Mouse (Mus musculus): ENCODE measurements around the gene C1s2.
"Not testable (repeated sequence)": the region's sequence is repeated elsewhere in the genome, so short reads cannot be mapped to it uniquely, and the experiment has no call there.

The C1s2 gene

DNA sequence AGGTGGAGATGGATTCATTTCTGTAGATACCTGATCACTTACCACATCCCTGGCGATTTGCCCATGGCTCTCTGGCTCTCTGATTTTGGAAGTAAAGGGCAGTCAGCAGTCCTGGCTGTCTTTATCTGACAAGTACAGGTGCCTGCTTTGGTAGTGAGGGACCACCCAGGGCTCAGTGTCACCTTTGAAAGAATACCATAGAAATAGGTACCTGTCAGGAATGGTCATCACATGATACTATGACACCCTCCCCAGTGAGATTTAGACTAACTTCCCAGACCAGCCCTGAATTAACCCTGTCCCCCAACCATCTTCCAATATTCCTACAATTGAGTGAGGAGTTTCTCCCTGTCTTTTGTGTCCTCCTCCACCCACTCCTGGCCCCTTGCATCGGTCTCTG is at the start of gene C1s2:
TSS of gene C1s2 (minus strand) at position 101 of the 400 bp plus-strand sequence.
- not testable (repeated sequence) for DNase-seq (ENCODE audit: extremely low read depth, insufficient read length, low spot score)

DNA sequence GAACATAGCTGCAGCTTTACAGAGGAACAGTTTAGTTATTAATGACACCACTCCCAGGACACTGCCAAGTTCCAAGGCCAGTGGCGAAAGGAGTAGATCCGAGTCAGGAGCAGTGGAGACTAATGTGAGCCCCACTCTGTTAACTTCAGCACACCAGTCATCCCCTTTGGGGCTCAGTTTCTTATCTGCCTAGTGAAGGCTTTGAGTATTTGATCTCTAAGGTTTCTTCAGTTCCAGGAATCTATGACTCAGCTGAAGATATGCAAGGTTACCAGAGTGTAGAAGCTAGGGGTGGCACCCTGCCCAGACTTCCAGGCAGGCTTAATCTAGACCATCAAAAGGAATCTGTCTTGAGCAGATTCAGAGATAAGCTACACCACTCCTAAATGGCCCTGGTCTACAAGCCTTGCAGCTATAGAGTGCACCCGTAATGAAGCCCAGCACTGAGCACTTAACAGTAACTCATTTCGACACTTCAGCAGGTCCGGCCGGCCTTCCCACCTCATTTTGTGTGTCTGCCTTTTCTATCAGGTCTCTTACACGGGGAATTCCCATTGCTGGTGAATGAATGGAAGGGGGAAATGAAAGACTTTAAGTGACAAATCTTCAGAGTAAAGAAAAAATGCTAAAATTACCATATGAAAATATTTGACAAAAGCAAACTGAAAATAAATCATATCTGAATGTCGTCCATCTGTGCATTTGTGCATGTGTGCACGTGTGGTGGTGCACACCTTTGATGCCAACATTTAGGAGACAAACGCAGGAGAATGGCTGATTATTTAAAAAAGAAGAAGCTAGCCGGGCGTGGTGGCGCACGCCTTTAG is 47.9 kb upstream of the C1s2 start:
- DNase-seq (ENCODE audit: extremely low read depth, insufficient read length, low spot score): peak; percentile 36

DNA sequence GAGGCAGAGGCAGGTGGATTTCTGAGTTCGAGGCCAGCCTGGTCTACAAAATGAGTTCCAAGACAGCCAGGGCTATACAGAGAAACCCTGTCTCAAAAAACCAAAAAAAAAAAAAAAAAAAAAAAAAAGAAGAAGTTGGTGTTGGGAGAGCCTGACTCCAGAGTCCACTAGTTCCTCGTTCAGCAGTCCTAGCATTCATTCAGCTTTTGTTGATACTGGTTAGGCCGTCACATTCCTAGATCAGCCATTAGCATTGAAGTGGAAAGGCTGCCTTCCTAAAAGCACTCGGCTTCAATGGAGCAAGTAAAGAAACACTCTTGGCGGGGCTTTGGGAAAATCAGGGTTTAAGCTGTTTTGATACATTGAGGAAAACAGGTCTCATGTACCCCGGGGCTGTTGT is 46.4 kb upstream of the C1s2 start:
- DNase-seq (ENCODE audit: extremely low read depth, insufficient read length, low spot score): not testable (repeated sequence)

DNA sequence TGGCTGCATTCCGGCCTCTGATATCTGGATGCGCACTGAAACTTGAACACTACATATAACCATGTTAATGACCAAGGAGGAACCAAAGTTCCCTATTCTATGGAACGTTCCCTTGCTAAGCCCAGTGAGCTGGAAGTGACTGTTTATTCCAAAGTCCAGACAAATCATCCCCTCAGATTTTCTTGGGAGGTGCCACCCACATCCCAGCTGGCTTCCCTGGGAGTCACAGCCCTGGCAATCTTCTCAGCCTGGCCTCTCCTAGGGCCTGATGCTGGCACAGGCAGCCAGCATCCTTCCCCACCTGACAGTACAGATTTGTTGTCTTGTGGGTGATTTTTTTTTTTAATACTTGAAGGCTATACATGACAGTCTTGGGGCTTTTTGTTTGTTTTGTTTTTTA is 43.6 kb upstream of the C1s2 start:
- no peak for DNase-seq (ENCODE audit: extremely low read depth, insufficient read length, low spot score)

DNA sequence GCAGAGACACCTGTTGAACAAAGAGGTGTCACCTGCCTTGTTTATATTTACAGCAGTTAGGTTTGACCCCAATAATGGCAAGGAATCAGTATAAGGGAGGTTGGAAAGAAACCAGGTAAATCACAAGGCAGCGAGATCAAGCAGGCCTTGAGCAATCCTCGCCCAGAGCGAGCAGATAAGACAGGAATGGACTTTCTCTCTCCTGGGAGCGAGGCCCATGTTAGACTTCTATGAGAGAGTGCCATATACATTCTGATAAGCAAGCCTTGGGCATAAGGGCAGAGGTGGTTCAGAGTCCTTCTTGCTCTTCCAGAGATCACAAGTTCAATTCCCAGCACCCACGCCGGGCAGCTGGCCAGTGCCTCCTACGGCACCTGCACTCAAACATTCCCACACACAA is 42.9 kb upstream of the C1s2 start:
- no peak for DNase-seq (ENCODE audit: extremely low read depth, insufficient read length, low spot score)

DNA sequence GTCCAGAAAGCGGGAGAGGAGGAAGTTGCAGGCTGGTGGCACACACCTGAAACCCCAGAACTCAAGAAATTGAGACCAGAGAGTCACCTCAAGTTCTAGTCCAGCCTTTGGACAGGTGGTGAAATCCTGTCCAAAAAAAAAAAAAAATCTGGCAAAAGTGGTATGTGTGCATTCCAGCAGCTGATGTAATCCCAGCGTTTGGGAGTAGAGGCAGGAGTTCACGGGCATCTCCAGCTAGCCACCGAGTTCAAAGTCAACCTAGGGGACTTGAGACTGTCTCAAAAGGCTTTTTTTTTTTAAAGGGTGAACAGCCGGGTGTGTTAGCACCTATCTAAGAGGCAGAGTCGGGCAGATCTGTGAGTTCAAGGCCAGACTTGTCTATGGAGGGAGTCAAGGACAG is 40.3 kb upstream of the C1s2 start:
- no peak for DNase-seq (ENCODE audit: extremely low read depth, insufficient read length, low spot score)

DNA sequence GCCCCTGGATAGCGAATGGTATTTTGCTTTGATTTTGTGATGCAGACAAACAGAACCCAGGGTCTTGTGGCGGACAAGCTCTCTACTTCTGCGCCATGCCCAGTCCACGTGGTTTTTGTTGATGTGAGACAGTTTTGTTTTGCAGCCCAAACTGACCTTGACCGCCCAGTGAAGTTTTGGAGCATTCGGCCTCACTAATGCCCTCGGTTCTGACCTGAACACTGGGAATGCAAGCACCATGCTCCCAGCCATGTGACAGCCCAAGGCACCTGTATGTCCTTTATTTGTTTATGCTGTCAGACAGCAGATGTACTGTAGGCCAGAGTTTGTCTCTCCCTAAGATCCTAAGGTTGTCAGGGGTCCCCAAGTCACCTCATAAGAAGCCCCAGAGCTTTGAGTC is 38.7 kb upstream of the C1s2 start:
- no peak for DNase-seq (ENCODE audit: extremely low read depth, insufficient read length, low spot score)

DNA sequence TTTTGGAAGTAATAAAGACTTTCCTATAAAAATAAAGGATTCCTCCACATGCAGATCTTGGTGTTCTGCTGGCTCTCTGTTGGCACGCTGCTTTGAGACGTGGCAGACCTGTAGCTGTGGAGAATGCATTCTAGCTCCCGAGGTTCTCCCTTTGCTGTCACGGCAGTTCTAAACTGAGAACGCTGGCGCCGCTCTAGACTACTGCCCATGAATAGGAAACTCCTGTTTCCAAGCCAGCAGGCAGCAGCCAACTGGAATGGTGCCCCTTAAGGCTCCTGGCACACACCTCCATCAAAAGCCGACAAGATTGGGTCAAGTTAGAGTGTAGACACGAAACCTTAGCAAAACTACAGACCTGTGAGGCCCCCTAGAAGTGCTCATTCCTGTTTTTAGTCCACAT is 37.7 kb upstream of the C1s2 start:
- no peak for DNase-seq (ENCODE audit: extremely low read depth, insufficient read length, low spot score)

DNA sequence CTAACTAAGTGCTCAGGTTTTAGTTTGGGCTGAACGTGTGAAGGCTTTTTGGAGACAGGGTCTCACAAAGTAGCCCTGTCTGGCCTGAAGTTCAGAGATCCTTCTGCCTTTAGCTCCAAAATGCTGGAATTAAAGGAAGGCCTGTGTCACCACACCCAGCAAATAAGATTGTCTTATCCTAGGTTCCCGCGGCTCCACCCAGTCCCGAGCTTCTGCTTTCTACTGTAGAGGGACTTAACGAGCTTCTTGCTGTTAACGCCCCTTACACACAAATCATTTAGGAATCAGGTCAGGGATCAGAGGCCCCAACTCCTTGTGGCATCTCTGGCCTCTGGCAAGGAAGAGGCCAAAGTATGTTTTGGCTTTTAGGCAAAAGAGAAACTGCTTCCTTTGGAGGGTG is 36.2 kb upstream of the C1s2 start:
- no peak for DNase-seq (ENCODE audit: extremely low read depth, insufficient read length, low spot score)

DNA sequence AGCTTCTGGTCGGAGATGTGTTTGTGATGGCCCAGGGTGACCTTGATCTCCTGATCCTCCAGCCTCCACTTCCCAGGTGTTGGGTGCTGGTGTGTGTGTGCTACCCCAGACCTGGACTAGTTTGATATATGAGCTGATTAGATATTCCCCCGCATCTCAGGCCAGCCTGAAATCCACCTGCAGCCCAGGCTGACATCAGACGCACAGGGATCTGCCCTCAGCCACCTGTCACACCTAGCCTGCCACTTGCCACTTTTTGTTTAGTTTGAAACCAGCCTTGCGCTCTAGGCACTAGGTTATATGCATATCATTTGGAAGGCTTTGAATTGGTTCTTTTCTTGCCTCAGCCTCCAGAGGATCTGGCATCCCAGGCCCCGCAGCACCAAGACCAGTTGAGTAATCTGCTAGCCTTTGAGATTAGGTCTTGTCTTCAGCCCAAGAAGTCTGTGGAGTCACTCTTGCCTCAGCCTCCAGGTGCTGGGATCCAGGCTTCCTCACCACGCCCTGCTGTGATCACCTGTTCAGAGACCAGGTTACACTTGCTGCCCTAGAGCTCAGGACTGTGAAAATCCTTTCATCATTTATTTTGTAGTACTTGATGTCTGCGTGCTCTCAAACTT is 34.5 kb upstream of the C1s2 start:
- DNase-seq (ENCODE audit: extremely low read depth, insufficient read length, low spot score): no peak

DNA sequence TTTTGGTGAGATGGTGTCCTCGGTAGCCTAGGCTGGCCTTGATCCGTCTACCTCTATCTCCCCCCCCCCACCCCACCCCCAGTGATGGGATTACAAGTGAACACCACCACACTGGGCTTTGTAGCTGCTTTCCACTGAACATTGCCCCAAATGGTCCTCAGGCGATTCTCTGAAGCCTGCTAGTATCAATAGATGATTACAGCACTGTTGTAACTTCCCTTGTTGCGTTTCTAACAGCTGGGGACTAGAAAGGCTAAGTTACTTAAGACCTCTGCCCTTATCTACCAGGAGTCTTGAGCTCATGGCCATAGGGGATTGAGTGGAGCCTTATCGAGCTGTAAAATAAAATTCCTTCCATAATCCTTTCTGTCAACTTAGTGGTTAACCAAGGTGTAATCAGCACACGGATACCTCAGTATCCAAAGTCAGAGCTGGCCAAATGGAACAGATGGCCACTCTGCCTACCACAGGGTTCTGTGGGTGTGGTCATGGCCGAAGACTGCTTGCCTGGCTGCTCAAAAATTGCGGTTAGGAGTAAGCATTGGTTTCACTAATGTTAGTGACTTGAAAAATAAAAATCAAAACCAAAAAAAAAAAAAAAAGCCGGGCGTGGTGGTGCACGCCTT is 33.5 kb upstream of the C1s2 start:
- no peak for DNase-seq (ENCODE audit: extremely low read depth, insufficient read length, low spot score)

DNA sequence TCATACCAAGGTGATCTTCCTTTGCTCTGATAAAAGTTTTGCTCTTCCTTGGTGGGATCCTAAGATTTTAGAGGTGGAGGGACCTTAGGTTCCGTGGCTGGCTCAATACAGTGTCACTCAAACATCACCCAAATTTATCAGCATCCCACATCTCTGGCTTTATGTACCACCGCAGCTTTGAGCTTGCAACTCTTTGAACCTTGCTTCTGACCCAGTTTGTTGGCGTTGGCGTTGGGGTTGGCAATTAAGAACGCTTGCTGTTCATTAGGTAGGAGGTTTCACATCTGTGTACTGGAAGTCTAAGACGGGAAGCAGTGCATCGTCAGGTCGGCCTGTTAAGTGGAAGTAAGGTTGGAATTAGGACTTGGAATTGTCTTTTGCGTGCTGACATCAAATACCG is 29.1 kb upstream of the C1s2 start:
- no peak for DNase-seq (ENCODE audit: extremely low read depth, insufficient read length, low spot score)

DNA sequence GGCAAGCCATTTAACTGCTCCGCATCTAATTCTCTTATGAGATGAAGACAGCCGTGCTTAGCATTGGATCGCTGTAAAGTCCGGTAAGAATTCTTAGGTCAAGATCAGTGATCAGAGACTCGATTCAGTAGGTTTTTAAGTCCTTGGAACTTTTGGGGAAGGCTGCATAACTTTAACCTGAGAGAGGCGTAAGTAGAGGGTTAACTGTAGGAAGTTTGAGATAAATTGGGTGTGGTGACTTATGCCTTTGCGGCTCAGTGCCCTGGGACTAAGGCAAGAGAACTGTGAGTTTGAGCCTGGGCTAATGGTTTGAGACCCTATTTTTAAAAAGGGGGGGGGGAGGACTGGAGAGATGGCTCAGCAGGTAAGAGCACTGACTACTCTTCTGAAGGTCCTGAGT is 28.4 kb upstream of the C1s2 start:
- no peak for DNase-seq (ENCODE audit: extremely low read depth, insufficient read length, low spot score)

DNA sequence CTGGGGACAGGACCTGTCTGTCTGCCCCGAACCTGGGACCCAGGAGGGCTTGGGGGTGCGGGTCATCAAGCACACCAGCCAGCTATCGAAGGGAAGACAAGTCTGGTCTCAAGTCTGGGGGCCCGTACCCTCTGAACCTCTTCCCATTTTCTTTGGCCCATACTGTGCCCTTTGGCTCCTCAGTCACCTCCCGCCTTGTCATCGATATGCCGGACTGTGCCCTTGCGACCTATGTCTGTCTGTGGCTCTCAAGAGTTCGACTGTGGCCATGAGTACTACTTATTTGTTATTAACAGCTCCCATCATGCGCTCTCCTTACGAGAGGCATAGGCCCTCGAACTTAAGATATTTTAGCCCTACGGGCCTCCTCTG is 27.5 kb upstream of the C1s2 start:
- DNase-seq (ENCODE audit: extremely low read depth, insufficient read length, low spot score): no peak

DNA sequence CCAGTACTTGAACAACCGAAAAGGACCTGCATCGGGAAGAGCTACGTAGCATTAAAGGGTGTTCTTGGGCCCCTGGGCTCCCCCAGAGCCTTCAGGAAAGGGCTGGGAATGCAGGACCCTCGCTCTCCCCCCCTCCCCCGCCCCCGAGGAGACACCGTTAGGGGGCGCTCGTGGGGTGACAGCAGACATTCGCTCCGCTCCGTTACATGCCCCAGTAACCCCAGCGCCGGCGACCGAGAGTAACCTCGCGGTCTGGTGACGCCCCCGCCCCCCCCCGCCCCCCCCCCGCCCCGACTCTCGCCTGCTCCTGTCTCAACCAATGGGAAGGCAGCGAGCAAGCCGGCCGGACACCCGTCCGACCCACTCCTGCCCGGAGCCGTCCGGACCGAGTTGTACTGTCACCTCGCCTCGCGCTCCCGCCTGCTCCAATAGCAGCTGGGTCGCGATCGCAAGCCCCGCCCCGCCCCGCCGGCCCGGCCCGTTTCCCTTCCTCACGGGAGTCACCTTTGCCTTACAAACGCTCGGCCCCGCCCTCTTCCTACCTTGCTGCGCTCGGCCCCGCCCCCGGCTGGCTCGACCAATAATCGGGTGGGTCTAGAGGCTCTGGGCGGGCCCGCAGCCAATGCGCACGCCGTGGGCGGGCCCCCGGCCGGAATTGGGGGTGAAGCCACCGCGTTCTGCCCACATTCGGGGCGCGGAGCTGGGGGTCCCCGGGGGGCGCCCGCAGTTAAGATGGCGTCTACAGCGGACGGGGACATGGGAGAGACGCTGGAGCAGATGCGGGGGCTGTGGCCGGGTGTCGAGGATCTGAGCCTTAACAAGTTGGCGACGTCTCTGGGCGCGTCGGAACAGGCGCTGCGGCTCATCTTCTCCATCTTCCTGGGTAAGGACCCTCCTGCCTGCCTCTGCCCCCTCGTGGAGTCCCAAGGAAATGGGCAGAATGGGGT is 26.9 kb upstream of the C1s2 start, which contains the start of gene Lpcat3:
TSS of gene Lpcat3 (plus strand) at position 551 of the 947 bp plus-strand sequence.
- peak; percentile 99 for DNase-seq (ENCODE audit: extremely low read depth, insufficient read length, low spot score)

DNA sequence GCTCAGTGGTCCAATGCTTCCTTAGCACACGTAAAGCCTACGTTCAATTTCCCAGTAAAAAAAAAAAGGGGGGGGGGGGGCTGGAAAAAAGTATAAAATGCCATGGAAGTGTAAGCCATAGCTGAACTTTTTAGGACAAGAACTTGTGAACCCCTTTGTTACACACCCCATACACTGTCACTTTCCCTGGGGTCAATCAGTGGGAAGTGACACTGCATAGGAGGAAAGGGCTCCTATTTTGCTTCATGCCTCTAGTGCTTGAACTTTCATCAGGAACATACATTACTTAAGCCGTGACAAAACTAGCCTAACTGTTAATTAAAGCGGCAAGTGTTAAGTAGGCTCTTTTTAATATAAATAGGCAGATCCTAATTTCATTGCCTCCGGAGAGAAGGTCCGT is 26.1 kb upstream of the C1s2 start:
- DNase-seq (ENCODE audit: extremely low read depth, insufficient read length, low spot score): no peak

DNA sequence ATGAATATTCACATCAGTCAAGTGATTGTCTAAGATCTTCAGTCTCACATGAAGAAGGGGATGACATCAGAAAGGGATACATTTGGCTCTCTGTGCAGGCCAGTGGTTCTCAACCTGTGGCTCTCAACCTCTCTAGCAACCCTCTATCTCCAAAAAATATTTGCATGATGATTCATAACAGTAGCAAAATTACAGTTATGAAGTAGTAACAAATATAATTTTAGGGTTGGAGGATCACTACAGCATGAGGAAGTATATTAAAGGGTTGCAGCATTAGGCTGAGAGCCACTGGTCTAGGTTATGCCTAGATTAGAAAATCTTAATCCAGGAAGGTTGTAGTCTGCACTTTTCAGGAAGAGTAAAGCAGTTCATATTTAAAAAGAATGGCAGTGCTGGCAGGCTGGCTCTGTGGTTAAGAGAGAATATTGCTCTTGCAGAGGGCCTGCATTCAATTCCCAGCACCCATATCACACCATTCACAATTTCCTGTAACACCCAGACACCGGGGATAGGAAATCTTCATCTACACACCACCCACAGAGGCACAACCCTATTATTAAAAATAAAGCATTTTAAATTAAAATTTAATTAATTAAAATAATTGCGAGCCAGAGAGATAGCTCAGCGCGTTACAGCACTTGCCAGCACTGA is 25.4 kb upstream of the C1s2 start:
- DNase-seq (ENCODE audit: extremely low read depth, insufficient read length, low spot score): no peak

DNA sequence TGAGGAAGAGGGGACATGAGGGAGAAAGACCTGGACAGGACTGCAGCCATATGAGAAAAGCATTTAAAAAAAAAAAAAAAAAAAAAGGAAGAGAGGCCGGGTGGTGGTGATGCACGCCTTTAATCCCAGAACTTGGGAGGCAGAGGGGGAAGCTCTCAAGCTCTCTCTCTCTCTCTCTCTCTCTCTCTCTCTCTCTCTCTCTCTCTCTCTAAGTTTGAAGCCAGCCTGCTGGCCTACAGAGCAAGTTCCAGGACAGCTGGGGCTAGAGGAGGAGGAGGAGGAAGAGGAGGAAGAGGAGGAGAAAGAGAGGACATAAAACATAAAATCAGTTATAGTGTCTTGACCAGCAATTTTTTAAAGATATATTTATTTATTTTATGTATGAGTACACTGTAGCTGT is 22.2 kb upstream of the C1s2 start:
- DNase-seq (ENCODE audit: extremely low read depth, insufficient read length, low spot score): no peak

DNA sequence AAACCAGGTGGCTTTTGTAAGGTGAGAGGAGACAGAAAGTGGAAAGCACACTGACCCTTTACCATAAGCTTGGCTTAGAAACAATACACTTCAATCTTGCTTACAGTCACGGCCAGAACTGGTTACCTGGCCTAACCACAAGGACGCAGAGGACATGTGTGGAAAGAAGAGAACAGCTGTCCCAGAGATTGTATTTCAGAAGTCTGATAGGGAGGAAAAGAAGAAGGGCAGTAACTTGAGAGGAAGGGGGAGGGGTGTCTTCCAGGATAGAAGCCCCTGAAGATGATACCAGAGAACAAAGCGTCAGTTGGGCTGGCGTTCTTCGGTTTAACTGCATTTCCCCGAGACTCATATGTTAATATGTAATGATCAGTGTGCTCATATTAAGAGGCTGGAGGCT is 20.0 kb upstream of the C1s2 start:
- no peak for DNase-seq (ENCODE audit: extremely low read depth, insufficient read length, low spot score)

DNA sequence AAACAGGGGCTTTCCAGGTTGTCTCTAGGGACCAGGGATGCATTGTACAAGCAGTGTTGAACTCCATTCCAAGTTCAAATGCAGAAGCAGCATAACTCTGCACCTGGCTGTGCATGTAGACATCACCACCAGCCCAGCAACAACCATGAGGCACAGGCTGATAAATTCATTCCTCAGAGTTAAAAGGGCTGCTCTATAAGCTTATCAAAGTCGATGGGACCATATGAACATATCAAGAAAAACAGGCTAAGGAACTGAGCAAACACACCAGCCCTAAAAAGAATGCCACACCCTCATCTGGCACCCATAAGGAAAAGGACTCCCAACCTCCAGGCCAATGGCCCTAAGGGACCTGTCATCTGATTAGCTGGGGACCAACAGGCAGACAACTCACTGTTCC is 10.5 kb upstream of the C1s2 start:
- no peak for DNase-seq (ENCODE audit: extremely low read depth, insufficient read length, low spot score)
